Mouse (Mus musculus): ENCODE data around the gene Ush1g.

DNA sequence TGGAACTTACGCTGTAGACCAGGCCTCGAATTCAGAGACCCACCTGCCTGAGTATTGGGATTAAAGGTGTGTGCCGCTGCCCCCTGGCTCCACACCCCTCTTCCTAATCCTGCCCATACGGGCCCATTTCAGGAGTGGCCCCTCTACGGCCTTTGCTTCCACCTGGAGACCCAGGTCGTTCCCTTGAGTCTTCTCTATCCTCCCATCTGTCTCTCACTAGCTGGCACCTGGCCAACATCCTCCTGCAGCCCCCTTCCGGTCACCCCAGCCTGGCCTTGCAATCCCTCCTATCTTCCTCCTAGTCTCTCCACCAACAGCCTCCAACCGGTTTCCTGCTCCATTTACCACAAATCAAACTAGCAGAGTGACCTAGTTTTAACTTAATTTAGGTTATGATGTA, 32.0 kb downstream of the Ush1g start:
- TF ChIP-seq CTCF (IDR thresholded peaks at IDR 0.05; ENCODE audit: low read depth) = no peak
- TF ChIP-seq EP300 (IDR thresholded peaks at IDR 0.05; ENCODE audit: low read depth) = no peak

All from liver, postnatal 0 days (tissue).